Mouse (Mus musculus) liver, embryonic 11.5 days (tissue): ENCODE results near the gene Hydin. TPM values are rescaled to one million over a fixed set of nuclear protein-coding genes. Genes with fewer than 3 reads are reported as not detected.

Experiments
- ATAC-seq: fragments of 200-750 bp; cut with Nextera tagmentation; replicated peaks from 2 replicates; pipeline ENCODE4 v1.8.0; 2017; ENCODE audit warnings: moderate number of reproducible peaks, mild to moderate bottlenecking, moderate TSS enrichment, moderate library complexity; ENCODE audit not compliant: low FRiP score
- DNase-seq: peaks from one replicate; pipeline ENCODE4 v3.0.0-alpha.2; 2017; ENCODE audit warnings: low spot score
- H3K27ac ChIP-seq: fragments of 300-500 bp; sonication (generic); 2 replicates; pipeline ENCODE4 v1.5.1; 2014; ENCODE audit warnings: mild to moderate bottlenecking, low read depth, low read length, control low read depth
- H3K27me3 ChIP-seq: fragments of 300-500 bp; sonication (generic); replicated peaks from 2 replicates; pipeline ENCODE4 v1.6.1; 2014; ENCODE audit warnings: low read length, mixed read lengths; ENCODE audit not compliant: control insufficient read depth, insufficient read depth
- H3K36me3 ChIP-seq: fragments of 300-500 bp; sonication (generic); 2 replicates; pipeline ENCODE4 v1.6.1; 2014; ENCODE audit warnings: mild to moderate bottlenecking, low read length, moderate library complexity, mixed read lengths; ENCODE audit not compliant: control insufficient read depth, insufficient read depth
- H3K4me1 ChIP-seq: fragments of 300-500 bp; sonication (generic); replicated peaks from 2 replicates; pipeline ENCODE4 v1.6.1; 2014; ENCODE audit warnings: low read length, mixed read lengths; ENCODE audit not compliant: control insufficient read depth, insufficient read depth
- H3K4me2 ChIP-seq: fragments of 300-500 bp; sonication (generic); 2 replicates; pipeline ENCODE4 v1.6.1; 2014; ENCODE audit warnings: mild to moderate bottlenecking, control low read depth, moderate library complexity
- H3K4me3 ChIP-seq: fragments of 300-500 bp; sonication (generic); 2 replicates; pipeline ENCODE4 v1.5.1; 2014; ENCODE audit warnings: low read depth, low read length, control low read depth
- H3K9ac ChIP-seq: fragments of 300-500 bp; sonication (generic); 2 replicates; pipeline ENCODE4 v1.6.1; 2014; ENCODE audit warnings: low read depth, low read length, control low read depth
- H3K9me3 ChIP-seq: fragments of 300-500 bp; sonication (generic); 2 replicates; pipeline ENCODE4 v1.6.1; 2016; ENCODE audit warnings: low read length, inconsistent platforms, mixed read lengths; ENCODE audit not compliant: control insufficient read depth
- whole genome bisulfite sequencing: fragments of 180-500 bp; shearing (Covaris S2); extraction: QIAGEN DNeasy Blood & Tissue Kit; methylation state at CpG from one replicate; pipeline ENCODE4 v1.1.7; 2014; 5-methylcytosine and 5-hydroxymethylcytosine counted together
- polyA plus RNA-seq: library from polyadenylated mRNA; unstranded; fragments of >200 nt; fragmentation: Nextera tagmentation; extraction: Ambion mirVana; gene quantifications from 2 replicates; pipeline ENCODE4 v1.2.1, GENCODE M21; 2014

The Hydin gene
- polyA plus RNA-seq, 1 experiment from 2014 or later = 0.05 TPM

GRCm38 (mm10) chr8:110400536-110400935 lies 133.8 kb downstream of the Hydin start:
- Histone ChIP-seq H3K27me3 (no peaks in the 10 kb centered on the region), H3K9me3 (no peaks in the 10 kb centered on the region), H3K4me3 (no peak overlapping the region), H3K4me2 (no peak overlapping the region), H3K9ac (no peak overlapping the region), H3K27ac (no peak overlapping the region), H3K36me3 (no peaks in the 10 kb centered on the region), H3K4me1 (no peaks in the 10 kb centered on the region)
- DNase-seq (no peak), ATAC-seq (no peak)
- 84% methylated on average over 6 of the region's 6 CpGs for WGBS

DNA sequence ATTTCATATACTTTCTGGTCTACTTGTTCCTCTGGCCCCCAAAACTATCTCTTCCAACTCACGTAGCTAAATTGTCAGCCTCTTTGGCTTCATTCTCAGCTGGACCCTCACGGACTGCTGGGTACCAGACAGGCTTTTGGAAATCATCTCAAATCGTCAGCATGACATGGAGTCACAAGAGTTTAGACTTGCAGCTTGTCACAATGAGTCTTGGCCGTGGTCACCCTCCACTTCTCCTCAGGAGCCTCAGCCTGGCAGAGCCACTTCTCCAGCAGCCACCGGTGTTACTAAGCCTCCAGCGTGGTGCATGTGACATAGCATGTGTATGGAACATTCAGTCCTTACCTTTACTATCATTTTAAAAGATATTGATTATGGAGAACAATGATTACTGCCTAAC lies 135.5 kb downstream of the Hydin start:
- H3K4me2 ChIP-seq = no peak overlapping the region
- WGBS = 72% methylated on average over 6 of the region's 6 CpGs
- no peaks in the 10 kb centered on the region for H3K27me3 ChIP-seq
- no peak overlapping the region for H3K27ac ChIP-seq
- H3K9me3 ChIP-seq = no peaks in the 10 kb centered on the region
- H3K9ac ChIP-seq = no peak overlapping the region
- no peak for DNase-seq
- ATAC-seq = no peak
- H3K36me3 ChIP-seq = no peaks in the 10 kb centered on the region
- no peak overlapping the region for H3K4me3 ChIP-seq
- H3K4me1 ChIP-seq = no peaks in the 10 kb centered on the region

- no peak overlapping the region for H3K4me2 ChIP-seq
- no peak overlapping the region for H3K4me3 ChIP-seq
- 81% methylated on average over 3 of the region's 3 CpGs for WGBS
- H3K9ac ChIP-seq = no peak overlapping the region
- no peaks in the 10 kb centered on the region for H3K27me3 ChIP-seq
- no peak overlapping the region for H3K27ac ChIP-seq
- DNase-seq (no peak), ATAC-seq (no peak)
- H3K4me1 ChIP-seq = no peaks in the 10 kb centered on the region
- no peaks in the 10 kb centered on the region for H3K9me3 ChIP-seq
- no peaks in the 10 kb centered on the region for H3K36me3 ChIP-seq
Observed at GRCm38 (mm10) chr8:110404516-110404915, 137.7 kb downstream of the Hydin start.

DNA sequence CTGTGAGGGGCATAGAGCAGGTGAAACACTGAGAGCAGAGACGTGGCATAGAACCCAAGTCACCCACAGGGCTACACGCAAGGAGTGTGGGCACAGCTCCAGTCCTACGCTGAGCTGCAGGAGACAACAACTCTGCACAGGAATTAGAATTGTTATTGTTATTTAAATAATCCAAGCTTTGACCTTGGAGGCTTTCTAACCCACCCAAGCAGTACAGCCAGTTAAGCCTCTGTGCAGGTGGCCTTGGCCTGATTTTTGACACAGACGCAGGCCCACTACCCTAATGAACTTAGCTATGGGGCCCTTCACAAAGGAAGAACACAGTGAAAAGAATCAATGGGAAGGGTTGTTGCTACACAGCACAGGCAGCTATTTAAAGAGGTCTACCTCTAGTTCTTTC lies 148.3 kb downstream of the Hydin start:
- H3K4me3 ChIP-seq = no peak overlapping the region
- no peak overlapping the region for H3K4me2 ChIP-seq
- 73% methylated on average over 4 of the region's 4 CpGs for WGBS
- no peaks in the 10 kb centered on the region for H3K36me3 ChIP-seq
- H3K9ac ChIP-seq = no peak overlapping the region
- ATAC-seq (no peak), DNase-seq (no peak)
- no peaks in the 10 kb centered on the region for H3K4me1 ChIP-seq
- H3K27me3 ChIP-seq = no peaks in the 10 kb centered on the region
- H3K27ac ChIP-seq = no peak overlapping the region
- H3K9me3 ChIP-seq = no peaks in the 10 kb centered on the region

DNA sequence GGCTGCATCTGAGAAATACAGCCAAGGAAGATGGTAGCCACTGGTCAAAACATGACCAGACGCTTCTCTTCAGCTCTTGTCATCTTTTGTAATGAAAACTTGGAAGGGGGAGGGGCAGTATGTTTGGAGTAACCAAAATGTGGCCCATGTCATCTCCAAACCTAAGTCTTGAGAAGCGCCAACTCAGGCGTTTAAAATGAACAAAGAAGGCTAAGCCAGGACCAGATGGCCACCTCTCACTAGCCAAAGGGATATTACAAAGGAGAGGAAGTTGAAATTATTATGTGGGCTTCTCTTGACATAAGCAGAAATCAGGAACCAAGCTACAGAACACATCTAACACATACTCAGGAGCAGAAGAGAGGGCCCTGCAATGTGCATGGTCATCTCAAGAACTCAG lies 150.2 kb downstream of the Hydin start:
- Histone ChIP-seq H3K4me2 (no peak overlapping the region), H3K4me1 (no peaks in the 10 kb centered on the region), H3K27me3 (no peaks in the 10 kb centered on the region), H3K9ac (no peak overlapping the region), H3K9me3 (no peaks in the 10 kb centered on the region), H3K4me3 (no peak overlapping the region), H3K27ac (no peak overlapping the region), H3K36me3 (no peaks in the 10 kb centered on the region)
- 77% methylated on average over 3 of the region's 3 CpGs for WGBS
- DNase-seq (no peak), ATAC-seq (no peak)

DNA sequence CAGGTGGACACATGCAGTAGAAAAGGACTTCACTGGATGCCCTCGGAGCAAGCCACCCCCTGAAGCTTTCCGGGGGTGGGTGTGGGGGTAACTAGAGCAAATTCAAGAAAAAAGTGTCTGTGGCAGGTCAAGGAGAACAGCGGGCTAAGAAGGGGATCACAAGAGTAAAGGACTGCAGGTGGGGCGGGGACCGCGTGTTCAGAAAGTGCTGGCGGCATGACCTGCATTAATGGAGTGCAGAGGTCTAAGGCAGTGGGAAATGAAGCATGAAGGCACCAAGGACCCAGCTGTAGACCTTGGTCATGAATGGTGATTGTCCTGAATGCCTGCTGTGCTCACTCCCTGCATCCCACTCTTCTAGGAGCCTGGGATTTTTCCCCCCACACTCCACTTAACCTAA lies 151.0 kb downstream of the Hydin start:
- Histone ChIP-seq H3K4me3 (no peak overlapping the region), H3K36me3 (no peaks in the 10 kb centered on the region), H3K4me2 (no peak overlapping the region), H3K27me3 (no peaks in the 10 kb centered on the region), H3K9ac (no peak overlapping the region), H3K4me1 (no peaks in the 10 kb centered on the region), H3K27ac (no peak overlapping the region), H3K9me3 (no peaks in the 10 kb centered on the region)
- ATAC-seq (no peak), DNase-seq (no peak)
- WGBS = 87% methylated on average over 7 of the region's 7 CpGs

GRCm38 (mm10) chr8:110419711-110420110 lies 152.9 kb downstream of the Hydin start:
- DNase-seq = no peak

GRCm38 (mm10) chr8:110420221-110420620 lies 153.4 kb downstream of the Hydin start:
- Histone ChIP-seq H3K36me3 (no peaks in the 10 kb centered on the region), H3K4me2 (no peak overlapping the region), H3K27me3 (no peaks in the 10 kb centered on the region), H3K4me3 (no peak overlapping the region), H3K4me1 (no peaks in the 10 kb centered on the region), H3K9ac (no peak overlapping the region), H3K27ac (no peak overlapping the region), H3K9me3 (no peaks in the 10 kb centered on the region)
- ATAC-seq (no peak), DNase-seq (no peak)
- whole genome bisulfite sequencing = 78% methylated on average over 3 of the region's 3 CpGs

More at GRCm38 (mm10) chr8:110419711-110420110, 152.9 kb downstream of the Hydin start:
- ATAC-seq = no peak
- H3K27ac ChIP-seq = no peak overlapping the region
- no peaks in the 10 kb centered on the region for H3K4me1 ChIP-seq
- H3K36me3 ChIP-seq = no peaks in the 10 kb centered on the region
- H3K9ac ChIP-seq = no peak overlapping the region
- H3K4me2 ChIP-seq = no peak overlapping the region
- 84% methylated on average over 5 of the region's 5 CpGs for WGBS
- no peaks in the 10 kb centered on the region for H3K27me3 ChIP-seq
- no peaks in the 10 kb centered on the region for H3K9me3 ChIP-seq
- H3K4me3 ChIP-seq = no peak overlapping the region

- no peaks in the 10 kb centered on the region for H3K4me1 ChIP-seq
- WGBS = 81% methylated on average over 8 of the region's 8 CpGs
- H3K27ac ChIP-seq = no peak overlapping the region
- H3K4me2 ChIP-seq = no peak overlapping the region
- DNase-seq (no peak), ATAC-seq (no peak)
- no peaks in the 10 kb centered on the region for H3K27me3 ChIP-seq
- H3K4me3 ChIP-seq = no peak overlapping the region
- H3K36me3 ChIP-seq = no peaks in the 10 kb centered on the region
- H3K9ac ChIP-seq = no peak overlapping the region
- no peaks in the 10 kb centered on the region for H3K9me3 ChIP-seq
Observed at GRCm38 (mm10) chr8:110424146-110424545, 157.4 kb downstream of the Hydin start.
